Mouse (Mus musculus) testis, adult 2 months (tissue): ENCODE results near the gene Rit1. TPM values are rescaled to one million over a fixed set of nuclear protein-coding genes. Genes with fewer than 3 reads are reported as not detected.
A peak's percentile ranks its signal among the peaks of the same experiment; 100 is the strongest.

ENCODE experiments used
- H3K27ac ChIP-seq: fragments of 200-500 bp; 2 replicates; pipeline ENCODE4 v1.5.1; 2012; ENCODE audit warnings: low read depth, low read length; ENCODE audit not compliant: control insufficient read depth, insufficient read depth
- H3K27me3 ChIP-seq: fragments of 200-500 bp; 2 replicates; pipeline ENCODE4 v1.6.1; 2012; ENCODE audit warnings: mild to moderate bottlenecking, low read length, moderate library complexity; ENCODE audit not compliant: control insufficient read depth, insufficient read depth
- H3K36me3 ChIP-seq: fragments of 200-500 bp; 2 replicates; pipeline ENCODE4 v1.6.1; 2012; ENCODE audit warnings: mild to moderate bottlenecking, low read length; ENCODE audit not compliant: control insufficient read depth, insufficient read depth
- H3K4me1 ChIP-seq: fragments of 200-500 bp; 2 replicates; pipeline ENCODE4 v1.6.1; 2012; ENCODE audit warnings: low read length; ENCODE audit not compliant: control insufficient read depth, insufficient read depth
- H3K4me3 ChIP-seq: fragments of 200-500 bp; 2 replicates; pipeline ENCODE4 v1.5.1; 2012; ENCODE audit warnings: low read depth, mild to moderate bottlenecking, low read length, moderate library complexity, mixed read lengths; ENCODE audit not compliant: control insufficient read depth
- CTCF ChIP-seq: fragments of 200-500 bp; IDR thresholded peaks from 2 replicates; pipeline ENCODE4 v1.5.1; 2012; ENCODE audit warnings: low read depth, mild to moderate bottlenecking, inconsistent platforms, low read length, moderate library complexity; ENCODE audit not compliant: control insufficient read depth, insufficient read depth, insufficient replicate concordance
- POLR2A ChIP-seq: fragments of 200-500 bp; IDR thresholded peaks from 2 replicates; pipeline ENCODE4 v1.6.1; 2012; ENCODE audit warnings: low read depth, mild to moderate bottlenecking, inconsistent platforms, low read length, moderate library complexity; ENCODE audit not compliant: control insufficient read depth
- polyA plus RNA-seq: library from polyadenylated mRNA; depleted of rRNA; stranded (reverse); fragments of >200 nt; gene quantifications from 2 replicates; pipeline ENCODE4 v1.2.3, GENCODE M21; 2012

Rit1 gene
- polyA plus RNA-seq, 1 experiment = 30.5 TPM

- Histone ChIP-seq H3K36me3 (peaks cover 3% of the 10 kb centered on the region; the same call in 1 of the 2 replicates), H3K27me3 (no peaks in the 10 kb centered on the region), H3K4me1 (peaks cover 6% of the 10 kb centered on the region), H3K27ac (no peak overlapping the region; the same call in 1 of the 2 replicates), H3K4me3 (peak overlapping the region; percentile 97)
- TF ChIP-seq POLR2A (no peak), CTCF (no peak)
Observed at GRCm38 (mm10) chr3:88686734-88687611, 29.7 kb upstream of the Rit1 start.

- Histone ChIP-seq H3K36me3 (peaks cover 3% of the 10 kb centered on the region; the same call in 1 of the 2 replicates), H3K27me3 (no peaks in the 10 kb centered on the region), H3K4me3 (no peak overlapping the region), H3K4me1 (peaks cover 6% of the 10 kb centered on the region), H3K27ac (no peak overlapping the region)
- TF ChIP-seq POLR2A (no peak), CTCF (no peak)
Observed at GRCm38 (mm10) chr3:88689079-88689478, 27.6 kb upstream of the Rit1 start.

DNA sequence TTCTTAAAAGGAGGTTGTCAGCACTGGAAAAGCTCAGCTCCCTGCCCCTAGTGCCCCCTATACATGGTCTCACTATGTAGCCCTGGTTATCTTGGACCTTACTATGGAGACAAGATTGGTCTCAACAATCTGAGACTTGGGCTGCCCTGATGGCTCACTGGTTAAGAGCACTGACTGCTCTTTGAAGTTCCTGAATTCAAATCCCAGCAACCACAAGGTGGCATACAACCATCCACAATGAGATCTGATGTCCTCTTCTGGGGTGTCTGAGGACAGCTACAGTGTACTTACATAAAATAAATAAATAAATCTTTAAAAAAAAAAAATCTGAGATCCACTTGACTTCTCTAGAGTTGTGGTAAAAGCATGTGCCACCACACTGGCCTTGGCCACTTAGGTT is 21.1 kb upstream of the Rit1 start:
- Histone ChIP-seq H3K27me3 (no peaks in the 10 kb centered on the region), H3K36me3 (peaks cover 6% of the 10 kb centered on the region), H3K4me1 (no peaks in the 10 kb centered on the region), H3K4me3 (no peak overlapping the region), H3K27ac (no peak overlapping the region)
- TF ChIP-seq CTCF (no peak), POLR2A (no peak)

- no peak overlapping the region for H3K27ac ChIP-seq
- TF ChIP-seq POLR2A = no peak
- TF ChIP-seq CTCF = no peak
- H3K4me3 ChIP-seq = no peak overlapping the region
- no peaks in the 10 kb centered on the region for H3K27me3 ChIP-seq
- no peaks in the 10 kb centered on the region for H3K4me1 ChIP-seq
- H3K36me3 ChIP-seq = peaks cover 8% of the 10 kb centered on the region
Observed at GRCm38 (mm10) chr3:88698051-88698450, 18.6 kb upstream of the Rit1 start.

- H3K27me3 ChIP-seq = no peaks in the 10 kb centered on the region
- no peak overlapping the region for H3K27ac ChIP-seq
- no peaks in the 10 kb centered on the region for H3K4me1 ChIP-seq
- peaks cover 8% of the 10 kb centered on the region for H3K36me3 ChIP-seq
- H3K4me3 ChIP-seq = no peak overlapping the region
- no peak for TF ChIP-seq CTCF
- no peak for TF ChIP-seq POLR2A
Observed at GRCm38 (mm10) chr3:88698834-88699233, 17.8 kb upstream of the Rit1 start.

- Histone ChIP-seq H3K4me3 (no peak overlapping the region), H3K27ac (no peak overlapping the region), H3K36me3 (peaks cover 6% of the 10 kb centered on the region), H3K4me1 (no peaks in the 10 kb centered on the region), H3K27me3 (no peaks in the 10 kb centered on the region)
- no peak for TF ChIP-seq POLR2A
- no peak for TF ChIP-seq CTCF
Observed at GRCm38 (mm10) chr3:88700247-88700646, 16.4 kb upstream of the Rit1 start.

- Histone ChIP-seq H3K4me3 (no peak overlapping the region), H3K27ac (no peak overlapping the region), H3K36me3 (peaks cover 6% of the 10 kb centered on the region), H3K27me3 (no peaks in the 10 kb centered on the region), H3K4me1 (no peaks in the 10 kb centered on the region)
- TF ChIP-seq POLR2A = no peak
Observed at GRCm38 (mm10) chr3:88701222-88701621, 15.4 kb upstream of the Rit1 start.

DNA sequence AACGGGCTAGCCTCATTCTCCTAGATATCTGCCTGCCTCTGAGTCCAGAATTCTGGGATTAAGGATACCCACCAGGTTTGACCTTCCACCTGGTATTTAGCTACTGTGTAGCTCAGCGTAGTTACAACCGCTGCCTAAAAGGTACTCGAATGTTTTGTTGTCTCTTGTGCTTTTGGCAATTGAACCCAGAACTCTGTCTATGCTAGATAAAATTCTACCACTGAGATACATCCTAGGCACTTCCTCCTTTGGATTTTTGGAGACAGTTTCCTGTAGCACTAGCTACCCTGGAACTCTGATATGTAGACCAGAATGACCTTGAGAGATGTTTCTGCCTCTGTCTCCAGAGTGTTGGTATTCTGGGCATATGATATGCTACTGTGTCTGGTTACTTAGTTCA is 2.9 kb upstream of the Rit1 start:
- Histone ChIP-seq H3K27ac (no peak overlapping the region), H3K36me3 (peaks cover 6% of the 10 kb centered on the region), H3K4me1 (peaks cover 2% of the 10 kb centered on the region; the same call in 1 of the 2 replicates), H3K27me3 (no peaks in the 10 kb centered on the region), H3K4me3 (no peak overlapping the region)
- TF ChIP-seq POLR2A (no peak), CTCF (no peak)
